Mouse (Mus musculus) hindbrain, embryonic 15.5 days (tissue): ENCODE measurements at regions not wholly inside any gene's neighbourhood (a gene's known extent, or its start where the extent isn't known, plus 50 kb on each side); places are given as distances from the start of the nearest gene placed in this dataset.

Experiments used
- ATAC-seq: fragments of 200-750 bp; cut with Nextera tagmentation; 2 replicates; pipeline ENCODE4 v1.8.0; 2017; ENCODE audit warnings: low read depth, moderate number of reproducible peaks, moderate TSS enrichment; ENCODE audit not compliant: low FRiP score
- H3K27ac ChIP-seq: fragments of 300-500 bp; sonication (generic); replicated peaks from 2 replicates; pipeline ENCODE4 v1.5.1; 2015; ENCODE audit warnings: mild to moderate bottlenecking, inconsistent platforms
- H3K27me3 ChIP-seq: fragments of 300-500 bp; sonication (generic); 2 replicates; pipeline ENCODE4 v1.6.1; 2015; ENCODE audit warnings: control low read depth, inconsistent platforms
- H3K36me3 ChIP-seq: fragments of 300-500 bp; sonication (generic); 2 replicates; pipeline ENCODE4 v1.6.1; 2015; ENCODE audit warnings: control low read depth, inconsistent platforms
- H3K4me1 ChIP-seq: fragments of 300-500 bp; sonication (generic); replicated peaks from 2 replicates; pipeline ENCODE4 v1.6.1; 2015; ENCODE audit warnings: control low read depth, inconsistent platforms
- H3K4me2 ChIP-seq: fragments of 300-500 bp; sonication (generic); 2 replicates; pipeline ENCODE4 v1.6.1; 2015; ENCODE audit warnings: moderate library complexity, mild to moderate bottlenecking, inconsistent platforms
- H3K4me3 ChIP-seq: fragments of 300-500 bp; sonication (generic); 2 replicates; pipeline ENCODE4 v1.5.1; 2015; ENCODE audit warnings: mild to moderate bottlenecking, inconsistent platforms
- H3K9ac ChIP-seq: fragments of 300-500 bp; sonication (generic); 2 replicates; pipeline ENCODE4 v1.6.1; 2015; ENCODE audit warnings: inconsistent platforms
- H3K9me3 ChIP-seq: fragments of 300-500 bp; sonication (generic); 2 replicates; pipeline ENCODE4 v1.6.1; 2016; ENCODE audit warnings: control low read depth, inconsistent platforms
- WGBS: fragments of 180-500 bp; shearing (Covaris S2); methylation state at CpG from one replicate; pipeline ENCODE4 v1.1.7; 2015; 5-methylcytosine and 5-hydroxymethylcytosine counted together

DNA sequence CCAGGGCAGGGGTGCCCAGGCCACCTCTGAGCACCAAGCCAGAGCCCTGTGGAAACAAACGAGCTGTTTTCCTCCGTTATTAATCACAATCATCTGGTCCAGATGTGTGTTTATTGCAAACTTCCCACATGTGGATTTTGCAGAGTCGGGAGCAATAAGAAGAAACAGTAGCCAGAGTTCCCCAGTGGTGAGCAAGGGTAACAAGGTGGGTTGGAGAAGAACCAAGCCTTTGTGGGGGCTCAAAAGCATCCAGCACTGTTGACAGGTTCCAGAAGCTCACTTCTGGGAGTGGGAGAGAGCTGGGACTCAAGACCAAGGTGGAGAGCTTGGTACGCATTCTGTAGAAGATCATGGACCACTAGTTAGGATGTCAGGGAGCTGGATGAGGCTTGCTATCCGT is 63.6 kb downstream of the Hif1an start:
- Histone ChIP-seq H3K36me3 (no peaks in the 10 kb centered on the region), H3K9me3 (no peaks in the 10 kb centered on the region), H3K4me2 (no peak overlapping the region), H3K9ac (no peak overlapping the region), H3K27ac (no peak overlapping the region), H3K4me3 (no peak overlapping the region), H3K4me1 (no peaks in the 10 kb centered on the region), H3K27me3 (no peaks in the 10 kb centered on the region)
- ATAC-seq = no peak
- WGBS = 84% methylated on average over 5 of the region's 5 CpGs

DNA sequence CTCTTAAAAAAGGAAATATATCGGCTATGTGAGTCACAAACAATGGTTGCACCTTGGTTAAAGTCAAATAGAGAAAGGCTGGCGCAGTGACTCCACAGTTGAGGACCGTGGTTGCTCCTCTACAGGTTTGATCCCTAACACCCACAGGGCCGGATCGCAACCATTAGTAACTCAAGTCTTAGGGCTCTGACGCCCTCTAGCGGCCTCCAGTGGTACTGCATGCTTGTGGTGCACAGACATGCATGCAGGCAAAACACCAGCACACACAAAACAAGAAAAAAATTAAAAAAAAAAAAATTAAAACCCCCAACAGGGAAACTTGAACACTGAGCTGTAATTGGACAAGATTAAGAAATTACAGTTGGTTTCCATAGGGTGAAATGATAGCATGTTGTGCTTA is 67.1 kb downstream of the Hif1an start:
- Histone ChIP-seq H3K4me1 (peaks cover 8% of the 10 kb centered on the region), H3K27ac (no peak overlapping the region), H3K27me3 (no peaks in the 10 kb centered on the region), H3K4me3 (no peak overlapping the region), H3K36me3 (no peaks in the 10 kb centered on the region), H3K9ac (no peak overlapping the region), H3K9me3 (no peaks in the 10 kb centered on the region), H3K4me2 (no peak overlapping the region)
- ATAC-seq = no peak
- 66% methylated on average over 7 of the region's 7 CpGs for WGBS

- H3K9ac ChIP-seq = no peak overlapping the region
- 73% methylated on average over 19 of the region's 19 CpGs for WGBS
- no peaks in the 10 kb centered on the region for H3K9me3 ChIP-seq
- ATAC-seq = no peak
- H3K4me2 ChIP-seq = no peak overlapping the region
- H3K27me3 ChIP-seq = no peaks in the 10 kb centered on the region
- H3K27ac ChIP-seq = peak overlapping the region; percentile 69
- no peak overlapping the region for H3K4me3 ChIP-seq
- no peaks in the 10 kb centered on the region for H3K36me3 ChIP-seq
- H3K4me1 ChIP-seq = peaks cover 8% of the 10 kb centered on the region
Observed at GRCm38 (mm10) chr19:44631356-44632007, 68.8 kb downstream of the Hif1an start.

GRCm38 (mm10) chr19:44637145-44637719 is 74.6 kb downstream of the Hif1an start:
- no peaks in the 10 kb centered on the region for H3K9me3 ChIP-seq
- H3K36me3 ChIP-seq = no peaks in the 10 kb centered on the region
- H3K27me3 ChIP-seq = no peaks in the 10 kb centered on the region
- no peak for ATAC-seq
- WGBS = 58% methylated on average over 9 of the region's 9 CpGs
- no peak overlapping the region for H3K4me3 ChIP-seq
- no peak overlapping the region for H3K9ac ChIP-seq
- no peak overlapping the region for H3K4me2 ChIP-seq
- peaks cover 12% of the 10 kb centered on the region for H3K4me1 ChIP-seq
- no peak overlapping the region for H3K27ac ChIP-seq

DNA sequence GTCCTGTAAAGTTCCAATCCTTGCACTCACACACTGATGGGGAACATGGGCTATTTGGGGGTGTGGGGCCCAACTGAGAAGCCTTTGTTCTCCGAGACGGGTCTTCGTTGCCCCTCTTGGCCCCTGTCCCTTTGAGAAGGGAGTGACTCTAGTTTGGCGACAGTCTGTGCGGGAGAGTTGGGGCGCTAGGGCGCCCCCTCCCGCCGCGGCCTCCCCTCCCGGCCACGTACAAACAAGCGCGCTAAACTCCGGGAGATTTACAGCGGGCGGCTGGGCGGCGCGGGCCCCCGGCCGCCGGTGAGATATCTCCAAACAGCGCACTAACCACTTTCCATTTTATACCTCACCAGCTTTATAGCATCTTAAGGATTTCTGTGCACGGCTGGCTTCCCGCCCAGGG is 77.4 kb downstream of the Hif1an start:
- Histone ChIP-seq H3K4me2 (peak overlapping the region; percentile 58), H3K9me3 (no peaks in the 10 kb centered on the region), H3K36me3 (no peaks in the 10 kb centered on the region), H3K27ac (peak overlapping the region; percentile 36; the same call in 1 of the 2 replicates), H3K4me3 (peak overlapping the region; percentile 28), H3K4me1 (peaks cover 12% of the 10 kb centered on the region), H3K27me3 (0 out of 2 replicates have a peak, but pooled peaks cover 3% of the 10 kb centered on the region), H3K9ac (no peak overlapping the region; the same call in 1 of the 2 replicates)
- no peak for ATAC-seq
- under 1% methylated on average over 23 of the region's 26 CpGs for WGBS

- H3K27me3 ChIP-seq = 0 out of 2 replicates have a peak, but pooled peaks cover 3% of the 10 kb centered on the region
- H3K9me3 ChIP-seq = no peaks in the 10 kb centered on the region
- 0% methylated on average over 1 of the region's 1 CpGs for WGBS
- H3K27ac ChIP-seq = 0 out of 2 replicates have a peak overlapping the region, but pooled peaks have one; percentile 36
- peak overlapping the region; percentile 58 for H3K4me2 ChIP-seq
- no peak overlapping the region for H3K9ac ChIP-seq
- peaks cover 12% of the 10 kb centered on the region for H3K4me1 ChIP-seq
- no peak for ATAC-seq
- H3K36me3 ChIP-seq = no peaks in the 10 kb centered on the region
- H3K4me3 ChIP-seq = peak overlapping the region; percentile 28; the same call in 1 of the 2 replicates
Observed at GRCm38 (mm10) chr19:44640551-44640950, 77.9 kb downstream of the Hif1an start.

GRCm38 (mm10) chr19:44642294-44642693 is 79.6 kb downstream of the Hif1an start:
- no peak for ATAC-seq
- Histone ChIP-seq H3K4me2 (no peak overlapping the region), H3K4me3 (no peak overlapping the region), H3K4me1 (peaks cover 12% of the 10 kb centered on the region), H3K9me3 (no peaks in the 10 kb centered on the region), H3K27me3 (0 out of 2 replicates have a peak, but pooled peaks cover 5% of the 10 kb centered on the region), H3K9ac (no peak overlapping the region), H3K36me3 (no peaks in the 10 kb centered on the region), H3K27ac (no peak overlapping the region)
- 62% methylated on average over 4 of the region's 4 CpGs for WGBS

- no peak overlapping the region for H3K27ac ChIP-seq
- peaks cover 19% of the 10 kb centered on the region for H3K27me3 ChIP-seq
Observed at GRCm38 (mm10) chr19:44644376-44644775, 81.7 kb downstream of the Hif1an start.

GRCm38 (mm10) chr19:44644929-44645328 is 82.3 kb downstream of the Hif1an start:
- no peak overlapping the region for H3K27ac ChIP-seq
- H3K27me3 ChIP-seq = peaks cover 19% of the 10 kb centered on the region
- no peak overlapping the region for H3K9ac ChIP-seq
- H3K4me3 ChIP-seq = no peak overlapping the region
- peaks cover 9% of the 10 kb centered on the region for H3K4me1 ChIP-seq
- WGBS = 41% methylated on average over 4 of the region's 4 CpGs
- no peaks in the 10 kb centered on the region for H3K9me3 ChIP-seq
- ATAC-seq = no peak
- H3K4me2 ChIP-seq = no peak overlapping the region
- no peaks in the 10 kb centered on the region for H3K36me3 ChIP-seq

More at GRCm38 (mm10) chr19:44644376-44644775, 81.7 kb downstream of the Hif1an start:
- H3K4me1 ChIP-seq = peaks cover 12% of the 10 kb centered on the region
- no peaks in the 10 kb centered on the region for H3K36me3 ChIP-seq
- no peak overlapping the region for H3K9ac ChIP-seq
- H3K9me3 ChIP-seq = no peaks in the 10 kb centered on the region
- no peak overlapping the region for H3K4me2 ChIP-seq
- H3K4me3 ChIP-seq = no peak overlapping the region
- ATAC-seq = no peak
- 46% methylated on average over 3 of the region's 3 CpGs for WGBS

- no peak overlapping the region for H3K4me2 ChIP-seq
- no peaks in the 10 kb centered on the region for H3K9me3 ChIP-seq
- no peak for ATAC-seq
- H3K27ac ChIP-seq = no peak overlapping the region
- 51% methylated on average over 9 of the region's 9 CpGs for WGBS
- no peak overlapping the region for H3K9ac ChIP-seq
- no peaks in the 10 kb centered on the region for H3K36me3 ChIP-seq
- no peak overlapping the region for H3K4me3 ChIP-seq
- H3K4me1 ChIP-seq = 0 out of 2 replicates have a peak, but pooled peaks cover 2% of the 10 kb centered on the region
- peaks cover 29% of the 10 kb centered on the region for H3K27me3 ChIP-seq
Observed at GRCm38 (mm10) chr19:44646548-44646947, 83.9 kb downstream of the Hif1an start.

- 62% methylated on average over 7 of the region's 7 CpGs for WGBS
- peaks cover 40% of the 10 kb centered on the region for H3K27me3 ChIP-seq
- H3K27ac ChIP-seq = no peak overlapping the region
- no peak overlapping the region for H3K4me2 ChIP-seq
- no peaks in the 10 kb centered on the region for H3K36me3 ChIP-seq
- H3K9me3 ChIP-seq = no peaks in the 10 kb centered on the region
- 0 out of 2 replicates have a peak, but pooled peaks cover 2% of the 10 kb centered on the region for H3K4me1 ChIP-seq
- no peak for ATAC-seq
- H3K9ac ChIP-seq = no peak overlapping the region
- no peak overlapping the region for H3K4me3 ChIP-seq
Observed at GRCm38 (mm10) chr19:44649206-44649605, 86.6 kb downstream of the Hif1an start.

DNA sequence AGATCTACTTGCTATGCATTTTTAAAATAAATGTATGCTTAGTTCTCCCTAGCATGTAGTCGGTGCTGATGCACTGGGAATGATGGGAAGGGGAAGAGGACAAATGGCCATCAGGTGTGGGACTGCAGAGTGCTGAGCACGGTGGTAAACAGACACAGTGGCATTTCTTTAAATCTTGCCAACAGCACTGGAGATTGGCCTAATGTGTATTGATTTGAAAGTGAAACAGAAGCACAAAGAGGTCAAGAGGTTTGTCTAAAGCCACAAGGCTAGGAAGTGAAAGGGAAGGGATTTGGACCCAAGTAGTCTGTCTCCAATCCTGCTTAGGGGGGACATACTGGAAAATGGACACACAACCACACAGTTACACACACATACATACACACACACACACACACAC is 88.2 kb downstream of the Hif1an start:
- H3K4me2 ChIP-seq = no peak overlapping the region
- ATAC-seq = no peak
- H3K9ac ChIP-seq = no peak overlapping the region
- H3K27me3 ChIP-seq = peaks cover 47% of the 10 kb centered on the region
- peaks cover 3% of the 10 kb centered on the region; the same call in 1 of the 2 replicates for H3K4me1 ChIP-seq
- H3K4me3 ChIP-seq = no peak overlapping the region
- H3K36me3 ChIP-seq = no peaks in the 10 kb centered on the region
- no peaks in the 10 kb centered on the region for H3K9me3 ChIP-seq
- no peak overlapping the region for H3K27ac ChIP-seq
- 25% methylated on average over 2 of the region's 2 CpGs for WGBS
